Comparison of ENCODE assay signal across 12 mouse cellular contexts in genomic region chr6:43335619-43336234, GRCm38 (mm10). TPM values are rescaled to one million over a fixed set of nuclear protein-coding genes. Genes with fewer than 3 reads are reported as not detected.
DNase-seq lines count a peak whose midpoint lies in the region; ATAC-seq and TF ChIP-seq lines count a peak whose summit lies in the region.
"Had no signal": no experiment of that assay in that cellular context is flagged by ENCODE, and none has a peak within 500 bp of the region (broad histone marks: within the 10 kb centered on the region; RNA-seq: fewer than 3 reads in every experiment).

No protein-coding gene starts in this region.

- peaks cover 12% of the 10 kb centered on the region for H3K4me1 ChIP-seq in forebrain, embryonic 16.5 days (replicated peaks; ENCODE audit: control insufficient read depth, insufficient read depth, low read length)
- H3K4me1 ChIP-seq in forebrain, embryonic 15.5 days: peaks cover 11% of the 10 kb centered on the region
- H3K4me1 ChIP-seq in liver, postnatal 0 days (ENCODE audit: insufficient read depth): no peaks in the 10 kb centered on the region
- 0 out of 2 replicates have a peak, but pooled peaks cover 3% of the 10 kb centered on the region for H3K4me1 ChIP-seq in liver, embryonic 12.5 days
- no peaks in the 10 kb centered on the region for H3K4me1 ChIP-seq in embryonic facial prominence, embryonic 14.5 days (ENCODE audit: control insufficient read depth, insufficient read depth, low read length)
- H3K4me1 ChIP-seq: liver, embryonic 13.5 days; neural tube, embryonic 12.5 days had no signal

- H3K36me3 ChIP-seq in forebrain, embryonic 16.5 days (ENCODE audit: control insufficient read depth, insufficient read depth): no peaks in the 10 kb centered on the region
- no peaks in the 10 kb centered on the region for H3K36me3 ChIP-seq in forebrain, embryonic 15.5 days
- no peaks in the 10 kb centered on the region for H3K36me3 ChIP-seq in liver, postnatal 0 days (replicated peaks; ENCODE audit: insufficient read depth, low read length)
- H3K36me3 ChIP-seq in liver, embryonic 12.5 days: no peaks in the 10 kb centered on the region
- no peaks in the 10 kb centered on the region for H3K36me3 ChIP-seq in embryonic facial prominence, embryonic 14.5 days (ENCODE audit: control insufficient read depth, insufficient read depth, low read length)
- H3K36me3 ChIP-seq: liver, embryonic 13.5 days; neural tube, embryonic 12.5 days had no signal

- no peak for TF ChIP-seq EP300 in liver, postnatal 0 days (IDR thresholded peaks at IDR 0.05; ENCODE audit: low read depth)

- no peak overlapping the region for H3K4me2 ChIP-seq in forebrain, embryonic 16.5 days (ENCODE audit: low read length)
- no peak overlapping the region for H3K4me2 ChIP-seq in forebrain, embryonic 15.5 days (replicated peaks)
- H3K4me2 ChIP-seq in liver, postnatal 0 days (ENCODE audit: low read depth, low read length): no peak overlapping the region
- no peak overlapping the region for H3K4me2 ChIP-seq in liver, embryonic 12.5 days
- H3K4me2 ChIP-seq in embryonic facial prominence, embryonic 14.5 days (ENCODE audit: low read depth, low read length): no peak overlapping the region
- H3K4me2 ChIP-seq: liver, embryonic 13.5 days; neural tube, embryonic 12.5 days had no signal

- H3K4me3 ChIP-seq in forebrain, embryonic 16.5 days (replicated peaks; ENCODE audit: low read length): no peak overlapping the region
- H3K4me3 ChIP-seq in forebrain, embryonic 15.5 days: no peak overlapping the region
- no peak overlapping the region for H3K4me3 ChIP-seq in liver, postnatal 0 days (ENCODE audit: low read depth, low read length)
- no peak overlapping the region for H3K4me3 ChIP-seq in liver, embryonic 12.5 days
- H3K4me3 ChIP-seq in embryonic facial prominence, embryonic 14.5 days (ENCODE audit: low read depth, low read length): no peak overlapping the region
- H3K4me3 ChIP-seq: liver, embryonic 13.5 days; neural tube, embryonic 12.5 days had no signal

- WGBS in forebrain, embryonic 16.5 days: 85% methylated on average over 3 of the region's 3 CpGs
- 88% methylated on average over 3 of the region's 3 CpGs for WGBS in forebrain, embryonic 15.5 days
- 65% methylated on average over 3 of the region's 3 CpGs for WGBS in liver, postnatal 0 days (ENCODE audit: insufficient replicate concordance)
- 58% methylated on average over 3 of the region's 3 CpGs for WGBS in liver, embryonic 12.5 days (ENCODE audit: insufficient replicate concordance)
- 64% methylated on average over 3 of the region's 3 CpGs for WGBS in embryonic facial prominence, embryonic 14.5 days

- TF ChIP-seq CTCF in liver, postnatal 0 days (IDR thresholded peaks at IDR 0.05; ENCODE audit: low read depth): 0 out of 2 replicates have a peak, but pooled peaks have one; percentile 4

- no peaks in the 10 kb centered on the region for H3K27me3 ChIP-seq in forebrain, embryonic 16.5 days (replicated peaks; ENCODE audit: control insufficient read depth, insufficient read depth, low read length)
- no peaks in the 10 kb centered on the region for H3K27me3 ChIP-seq in forebrain, embryonic 15.5 days
- H3K27me3 ChIP-seq in liver, postnatal 0 days (ENCODE audit: insufficient read depth, low read length): no peaks in the 10 kb centered on the region
- no peaks in the 10 kb centered on the region for H3K27me3 ChIP-seq in liver, embryonic 12.5 days (replicated peaks)
- H3K27me3 ChIP-seq in embryonic facial prominence, embryonic 14.5 days (replicated peaks; ENCODE audit: control insufficient read depth, insufficient read depth, low read length): no peaks in the 10 kb centered on the region
- H3K27me3 ChIP-seq: liver, embryonic 13.5 days; neural tube, embryonic 12.5 days had no signal

- no peak overlapping the region for H3K9ac ChIP-seq in forebrain, embryonic 16.5 days (replicated peaks; ENCODE audit: low read depth, low read length)
- no peak overlapping the region for H3K9ac ChIP-seq in forebrain, embryonic 15.5 days (replicated peaks)
- no peak overlapping the region for H3K9ac ChIP-seq in liver, postnatal 0 days (replicated peaks)
- H3K9ac ChIP-seq in liver, embryonic 12.5 days: no peak overlapping the region
- H3K9ac ChIP-seq in embryonic facial prominence, embryonic 14.5 days (ENCODE audit: low read depth, low read length): no peak overlapping the region
- H3K9ac ChIP-seq: liver, embryonic 13.5 days; neural tube, embryonic 12.5 days had no signal

- no peaks in the 10 kb centered on the region for H3K9me3 ChIP-seq in forebrain, embryonic 16.5 days (ENCODE audit: control insufficient read depth, low read length)
- H3K9me3 ChIP-seq in forebrain, embryonic 15.5 days: no peaks in the 10 kb centered on the region
- no peaks in the 10 kb centered on the region for H3K9me3 ChIP-seq in liver, postnatal 0 days (ENCODE audit: low read length)
- no peaks in the 10 kb centered on the region for H3K9me3 ChIP-seq in liver, embryonic 12.5 days (replicated peaks)
- H3K9me3 ChIP-seq in embryonic facial prominence, embryonic 14.5 days (ENCODE audit: control insufficient read depth, low read length): no peaks in the 10 kb centered on the region
- H3K9me3 ChIP-seq: liver, embryonic 13.5 days; neural tube, embryonic 12.5 days had no signal

- H3K27ac ChIP-seq in forebrain, embryonic 16.5 days (ENCODE audit: low read length): no peak overlapping the region
- no peak overlapping the region for H3K27ac ChIP-seq in forebrain, embryonic 15.5 days (replicated peaks)
- H3K27ac ChIP-seq in liver, postnatal 0 days (ENCODE audit: low read depth): no peak overlapping the region
- H3K27ac ChIP-seq in liver, embryonic 12.5 days: no peak overlapping the region
- no peak overlapping the region for H3K27ac ChIP-seq in embryonic facial prominence, embryonic 14.5 days (replicated peaks; ENCODE audit: low read depth, low read length)
- H3K27ac ChIP-seq: liver, embryonic 13.5 days; neural tube, embryonic 12.5 days had no signal

- peak; percentile 43; the same call in 1 of the 2 replicates for ATAC-seq in forebrain, embryonic 16.5 days
- ATAC-seq in forebrain, embryonic 15.5 days (replicated peaks): no peak
- no peak for ATAC-seq in liver, postnatal 0 days
- no peak for ATAC-seq in liver, embryonic 12.5 days
- ATAC-seq in embryonic facial prominence, embryonic 14.5 days (ENCODE audit: low read depth): no peak

- no peak for DNase-seq in liver, postnatal 0 days
- peak; percentile 61 for DNase-seq in 416B (ENCODE audit: low read depth)
- DNase-seq in embryonic facial prominence, embryonic 14.5 days (ENCODE audit: low spot score): peak; percentile 76
- DNase-seq in gastrocnemius, adult 18-20 months (ENCODE audit: low spot score): no peak
- no peak for DNase-seq in gastrocnemius, adult 8-10 months (ENCODE audit: low spot score in 2 of 2)
- DNase-seq: cerebellum, adult 8-10 months; liver, embryonic 13.5 days had no signal

RNA-seq across cellular contexts. Expression of gene Nobox, which starts 26.4 kb away (rescaled TPM):
- not detected in 2 replicates for polyA plus RNA-seq in forebrain, embryonic 16.5 days (2015; fragmentation: Nextera tagmentation; extraction: Ambion mirVana)
- polyA plus RNA-seq in forebrain, embryonic 15.5 days (2015; fragmentation: Nextera tagmentation; extraction: Ambion mirVana): not detected in 2 replicates
- not detected in 2 replicates for polyA plus RNA-seq in liver, postnatal 0 days (2015; fragmentation: Nextera tagmentation; extraction: Ambion mirVana)
- 0.17 TPM in 1 of 2 replicates, not detected in the other for polyA plus RNA-seq in liver, embryonic 12.5 days (2016; fragmentation: Nextera tagmentation; extraction: Ambion mirVana)
- not detected in 2 replicates for polyA plus RNA-seq in embryonic facial prominence, embryonic 14.5 days (2014; fragmentation: Nextera tagmentation; extraction: Ambion mirVana)
- total RNA-seq in gastrocnemius, adult 18-20 months (2021): not detected
- not detected for total RNA-seq in gastrocnemius, adult 8-10 months (2022)
- total RNA-seq: adrenal gland, adult 18-20 months had no signal
- polyA plus RNA-seq: liver, embryonic 13.5 days; neural tube, embryonic 12.5 days had no signal

Comparison
In these comparisons a context has a peak if more than half of its experiments do, and no peak if none do; other contexts are left out.
1. DNase-seq: peak in 416B (single experiment) and embryonic facial prominence, embryonic 14.5 days (single experiment); none in liver, postnatal 0 days (single experiment), gastrocnemius, adult 18-20 months (single experiment) and gastrocnemius, adult 8-10 months (0 of 2).